Mouse (Mus musculus) T-helper 2 cell (primary cell): ENCODE results near the gene Cdk14.

Experiments
- in situ Hi-C: fragments of 300-600 bp; cut with MboI, MseI; formaldehyde crosslinking; loops from one replicate; pipeline ENCODE4 v1.15.1; 2025; ENCODE audit warnings: high pct_unique_total_duplicates

The Cdk14 gene

GRCm38 (mm10) chr5:5007489-5008152 is 412.5 kb downstream of the Cdk14 start:
- in situ Hi-C loops: loop anchor here (10.0 kb wide), 1 partner anchor 307 kb away; no protein-coding TSS in a partner anchor

- in situ Hi-C loops: loop anchor here (10.0 kb wide), 1 partner anchor 309 kb away; no protein-coding TSS in a partner anchor
These were observed 414.5 kb downstream of the Cdk14 start for GRCm38 (mm10) chr5:5005633-5006032.

GRCm38 (mm10) chr5:5004740-5005139 is 415.4 kb downstream of the Cdk14 start:
- in situ Hi-C loops: loop anchor here (10.0 kb wide), 1 partner anchor 310 kb away; no protein-coding TSS in a partner anchor

- in situ Hi-C loops: no loop called here
These were observed 426.9 kb downstream of the Cdk14 start for GRCm38 (mm10) chr5:4993192-4993601.

GRCm38 (mm10) chr5:4991023-4991422 is 429.1 kb downstream of the Cdk14 start:
- in situ Hi-C loops: no loop called here

GRCm38 (mm10) chr5:4990237-4990636 is 429.9 kb downstream of the Cdk14 start:
- in situ Hi-C loops: no loop called here

- in situ Hi-C loops: no loop called here
These were observed 433.9 kb downstream of the Cdk14 start for GRCm38 (mm10) chr5:4986181-4986580.

GRCm38 (mm10) chr5:4979551-4979950 is 440.6 kb downstream of the Cdk14 start:
- in situ Hi-C loops: loop anchor here (10.0 kb wide), 1 partner anchor 1345 kb away; no protein-coding TSS in a partner anchor

- in situ Hi-C loops: loop anchor here (10.0 to 25.0 kb wide), 2 partner anchors 414 to 1351 kb away; no protein-coding TSS in a partner anchor
These were observed 446.7 kb downstream of the Cdk14 start for GRCm38 (mm10) chr5:4973408-4973807.

- in situ Hi-C loops: loop anchor here (10.0 to 25.0 kb wide), 2 partner anchors 425 to 523 kb away; no protein-coding TSS in a partner anchor
These were observed 458.0 kb downstream of the Cdk14 start for GRCm38 (mm10) chr5:4962063-4962610.

- in situ Hi-C loops: loop anchor here (10.0 to 25.0 kb wide), 2 partner anchors 426 to 523 kb away; no protein-coding TSS in a partner anchor
These were observed 458.5 kb downstream of the Cdk14 start for GRCm38 (mm10) chr5:4961636-4962035.

GRCm38 (mm10) chr5:4959446-4959845 is 460.7 kb downstream of the Cdk14 start:
- in situ Hi-C loops: loop anchor here (25.0 kb wide), 1 partner anchor 428 kb away; no protein-coding TSS in a partner anchor

GRCm38 (mm10) chr5:4955993-4956392 is 464.1 kb downstream of the Cdk14 start:
- in situ Hi-C loops: loop anchor here (25.0 kb wide), 1 partner anchor 431 kb away; no protein-coding TSS in a partner anchor

- in situ Hi-C loops: loop anchor here (25.0 kb wide), 1 partner anchor 432 kb away; no protein-coding TSS in a partner anchor
These were observed 464.7 kb downstream of the Cdk14 start for GRCm38 (mm10) chr5:4955392-4955791.

GRCm38 (mm10) chr5:4949433-4949832 is 470.7 kb downstream of the Cdk14 start:
- in situ Hi-C loops: no loop called here

GRCm38 (mm10) chr5:4948090-4948954 is 471.8 kb downstream of the Cdk14 start:
- in situ Hi-C loops: no loop called here

GRCm38 (mm10) chr5:4935131-4935530 is 485.0 kb downstream of the Cdk14 start:
- in situ Hi-C loops: no loop called here

GRCm38 (mm10) chr5:4934491-4934890 is 485.6 kb downstream of the Cdk14 start:
- in situ Hi-C loops: no loop called here

GRCm38 (mm10) chr5:4931539-4932143 is 488.5 kb downstream of the Cdk14 start:
- in situ Hi-C loops: no loop called here

GRCm38 (mm10) chr5:4929628-4930027 is 490.5 kb downstream of the Cdk14 start:
- in situ Hi-C loops: no loop called here

- in situ Hi-C loops: no loop called here
These were observed 495.2 kb downstream of the Cdk14 start for GRCm38 (mm10) chr5:4924866-4925265.
